In the genomic region with DNA sequence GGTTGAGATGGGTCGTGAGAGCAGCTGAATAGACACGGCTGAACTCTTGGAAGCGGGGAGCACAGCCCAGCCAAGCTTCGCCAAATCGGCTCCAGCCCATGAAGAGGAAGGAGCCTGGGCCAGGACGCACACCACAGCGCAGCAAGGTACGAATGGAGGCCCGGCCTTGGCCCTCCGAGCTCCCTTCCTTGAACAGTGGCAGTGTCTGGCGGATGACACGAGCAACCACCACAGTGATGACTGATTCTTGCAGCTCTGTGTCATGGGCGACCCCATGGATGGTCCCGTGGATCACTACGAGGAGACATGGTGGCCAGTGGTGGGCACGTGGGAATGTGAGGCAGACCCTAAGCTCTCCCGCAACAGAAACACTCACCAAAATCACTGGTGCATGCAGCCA, we compare ENCODE assay signal across 11 mouse cellular contexts. TPM values are rescaled to one million over a fixed set of nuclear protein-coding genes. Genes with fewer than 3 reads are reported as not detected.
DNase-seq lines count a peak whose midpoint lies in the region; ATAC-seq and TF ChIP-seq lines count a peak whose summit lies in the region.
"Had no signal": no experiment of that assay in that cellular context is flagged by ENCODE, and none has a peak within 500 bp of the region (broad histone marks: within the 10 kb centered on the region; RNA-seq: fewer than 3 reads in every experiment).

No protein-coding gene starts in this region.

- H3K4me2 ChIP-seq in kidney, postnatal 0 days (ENCODE audit: low read length): peak overlapping the region; percentile 87
- H3K4me2 ChIP-seq in embryonic facial prominence, embryonic 15.5 days (replicated peaks): peak overlapping the region; percentile 89; the same call in 1 of the 2 replicates
- H3K4me2 ChIP-seq in hindbrain, postnatal 0 days (ENCODE audit: low read depth, low read length): peak overlapping the region; percentile 75
- H3K4me2 ChIP-seq in myocyte (ENCODE audit: low read depth): no peak overlapping the region

- no peak for ATAC-seq in kidney, postnatal 0 days (replicated peaks; ENCODE audit: low FRiP score, low read depth)
- no peak for ATAC-seq in embryonic facial prominence, embryonic 15.5 days (ENCODE audit: insufficient number of reproducible peaks, low FRiP score, low TSS enrichment, low read depth)
- no peak for ATAC-seq in hindbrain, postnatal 0 days

- TF ChIP-seq CTCF in kidney, postnatal 0 days (IDR thresholded peaks at IDR 0.05; ENCODE audit: low read depth): no peak
- TF ChIP-seq CTCF in hindbrain, postnatal 0 days (IDR thresholded peaks at IDR 0.05; ENCODE audit: low read depth): no peak

- H3K9ac ChIP-seq in kidney, postnatal 0 days (ENCODE audit: low read depth, low read length): no peak overlapping the region
- H3K9ac ChIP-seq in embryonic facial prominence, embryonic 15.5 days: no peak overlapping the region
- H3K9ac ChIP-seq in hindbrain, postnatal 0 days (replicated peaks; ENCODE audit: low read length): peak overlapping the region; percentile 28

- no peaks in the 10 kb centered on the region for H3K79me2 ChIP-seq in myocyte (ENCODE audit: control insufficient read depth, insufficient read depth)

- no peak for DNase-seq in kidney, postnatal 0 days (ENCODE audit: low spot score)
- DNase-seq in kidney, postnatal 4 days: no peak
- DNase-seq in hindbrain, postnatal 0 days (ENCODE audit: low spot score): no peak
- no peak for DNase-seq in gastrocnemius, postnatal 25 days
- no peak for DNase-seq in adrenal gland, postnatal 14 days
- DNase-seq in c-Kit-positive CD71-positive TER-119-positive erythroid progenitor cells, embryonic 14.5 days (ENCODE audit: low spot score): no peak
- DNase-seq: heart, postnatal 14 days; thymus, postnatal 36 days had no signal

- TF ChIP-seq POLR2A in myocyte (IDR thresholded peaks at IDR 0.05; ENCODE audit: insufficient read length, low read depth): no peak

- no peaks in the 10 kb centered on the region for H3K36me3 ChIP-seq in kidney, postnatal 0 days (ENCODE audit: insufficient read depth, low read length)
- H3K36me3 ChIP-seq in embryonic facial prominence, embryonic 15.5 days: 0 out of 2 replicates have a peak, but pooled peaks cover 3% of the 10 kb centered on the region
- H3K36me3 ChIP-seq in hindbrain, postnatal 0 days (ENCODE audit: insufficient read depth, low read length): no peaks in the 10 kb centered on the region
- H3K36me3 ChIP-seq in myocyte (ENCODE audit: control insufficient read depth, insufficient read depth): no peaks in the 10 kb centered on the region

- no peak overlapping the region for H3K4me3 ChIP-seq in kidney, postnatal 0 days (replicated peaks; ENCODE audit: low read depth, low read length)
- peak overlapping the region; percentile 66 for H3K4me3 ChIP-seq in embryonic facial prominence, embryonic 15.5 days (replicated peaks)
- peak overlapping the region; percentile 14; the same call in 1 of the 2 replicates for H3K4me3 ChIP-seq in hindbrain, postnatal 0 days (ENCODE audit: low read length)
- peak overlapping the region; percentile 47 for H3K4me3 ChIP-seq in myocyte

- H3K27ac ChIP-seq in kidney, postnatal 0 days: no peak overlapping the region
- H3K27ac ChIP-seq in embryonic facial prominence, embryonic 15.5 days (replicated peaks): no peak overlapping the region
- peak overlapping the region; percentile 94 for H3K27ac ChIP-seq in hindbrain, postnatal 0 days

- H3K4me1 ChIP-seq in kidney, postnatal 0 days (replicated peaks; ENCODE audit: insufficient read depth, low read length): peaks cover 37% of the 10 kb centered on the region
- H3K4me1 ChIP-seq in embryonic facial prominence, embryonic 15.5 days: peaks cover 47% of the 10 kb centered on the region
- peaks cover 19% of the 10 kb centered on the region; the same call in 1 of the 2 replicates for H3K4me1 ChIP-seq in hindbrain, postnatal 0 days (ENCODE audit: insufficient read depth, low read length)

- no peaks in the 10 kb centered on the region for H3K9me3 ChIP-seq in kidney, postnatal 0 days (replicated peaks; ENCODE audit: low read length)
- no peaks in the 10 kb centered on the region for H3K9me3 ChIP-seq in embryonic facial prominence, embryonic 15.5 days (replicated peaks)
- H3K9me3 ChIP-seq in hindbrain, postnatal 0 days (ENCODE audit: low read length): no peaks in the 10 kb centered on the region

- 85% methylated on average over 17 of the region's 17 CpGs for WGBS in kidney, postnatal 0 days
- WGBS in embryonic facial prominence, embryonic 15.5 days: 75% methylated on average over 17 of the region's 17 CpGs
- 37% methylated on average over 17 of the region's 17 CpGs for WGBS in hindbrain, postnatal 0 days

- H3K27me3 ChIP-seq in kidney, postnatal 0 days (ENCODE audit: insufficient read depth, low read length): no peaks in the 10 kb centered on the region
- no peaks in the 10 kb centered on the region for H3K27me3 ChIP-seq in embryonic facial prominence, embryonic 15.5 days
- H3K27me3 ChIP-seq in hindbrain, postnatal 0 days (ENCODE audit: insufficient read depth, low read length): no peaks in the 10 kb centered on the region
- no peaks in the 10 kb centered on the region for H3K27me3 ChIP-seq in myocyte (ENCODE audit: control insufficient read depth, insufficient read depth, insufficient read length)

- no peak overlapping the region for H3ac ChIP-seq in myocyte (ENCODE audit: control insufficient read depth, insufficient read length)

TF ChIP-seq in myocyte, 11 proteins besides CTCF, POLR2A, EP300 and RAD21:
- TF ChIP-seq TCF3 (IDR thresholded peaks at IDR 0.05; ENCODE audit: insufficient read length, low read depth) (no peak), TCF12 (IDR thresholded peaks at IDR 0.05; ENCODE audit: insufficient read depth, poor library complexity, severe bottlenecking) (no peak), E2F4 (IDR thresholded peaks at IDR 0.05; ENCODE audit: insufficient read depth) (no peak), POLR2AphosphoS2 (IDR thresholded peaks at IDR 0.05; ENCODE audit: insufficient read length, low read depth) (no peak), MYOG (IDR thresholded peaks at IDR 0.05; ENCODE audit: control insufficient read depth in 1 of 3, insufficient read depth in 1 of 3, insufficient read length in 2 of 3, low read depth in 2 of 3) (no peak), MAX (IDR thresholded peaks at IDR 0.05; ENCODE audit: low read depth) (no peak), SRF (IDR thresholded peaks at IDR 0.05; ENCODE audit: control insufficient read depth, insufficient read length, low read depth) (no peak), USF1 (IDR thresholded peaks at IDR 0.05; ENCODE audit: low read depth) (no peak), CEBPB (IDR thresholded peaks at IDR 0.05; ENCODE audit: insufficient read depth, poor library complexity, severe bottlenecking) (no peak), REST (IDR thresholded peaks at IDR 0.05; ENCODE audit: insufficient read depth, insufficient read length) (no peak), MYOD1 (IDR thresholded peaks at IDR 0.05; ENCODE audit: control insufficient read depth in 1 of 3, insufficient read length in 2 of 3, low read depth in 2 of 3) (no peak)

RNA-seq across cellular contexts. Expression of a gene that starts 0.5 kb away (rescaled TPM):
- polyA plus RNA-seq in kidney, postnatal 0 days (2015; fragmentation: Nextera tagmentation; extraction: Ambion mirVana): 0.82 TPM in 1 of 2 replicates, not detected in the other
- polyA plus RNA-seq in embryonic facial prominence, embryonic 15.5 days (2015; fragmentation: Nextera tagmentation; extraction: Ambion mirVana): not detected in 2 replicates
- 0.31 TPM in 1 of 2 replicates, not detected in the other for total RNA-seq in hindbrain, postnatal 0 days (2014; rRNA removed)
- 2.0 and 3.9 TPM in 2 replicates for polyA plus RNA-seq in hindbrain, postnatal 0 days (2015; fragmentation: Nextera tagmentation; extraction: Ambion mirVana)
- not detected for polyA plus RNA-seq in myocyte (2012; fragmentation: generic; extraction: Trizol)
- not detected for total RNA-seq in gastrocnemius, postnatal 25 days (2021)
- not detected in 2 replicates for total RNA-seq in adrenal gland, postnatal 14 days (2021)
- total RNA-seq: heart, postnatal 14 days had no signal

RNA-seq across cellular contexts. Expression of a gene that starts 1.9 kb away (rescaled TPM):
- 45.4 and 50.9 TPM in 2 replicates for polyA plus RNA-seq in kidney, postnatal 0 days (2015; fragmentation: Nextera tagmentation; extraction: Ambion mirVana)
- polyA plus RNA-seq in embryonic facial prominence, embryonic 15.5 days (2015; fragmentation: Nextera tagmentation; extraction: Ambion mirVana): 41.8 and 44.8 TPM in 2 replicates
- 500 and 557 TPM in 2 replicates for total RNA-seq in hindbrain, postnatal 0 days (2014; rRNA removed)
- 102 and 116 TPM in 2 replicates for polyA plus RNA-seq in hindbrain, postnatal 0 days (2015; fragmentation: Nextera tagmentation; extraction: Ambion mirVana)
- 44.4 TPM for polyA plus RNA-seq in myocyte (2012; fragmentation: generic; extraction: Trizol)
- 10 to 100 TPM; 48.4 to 72.2 TPM for total RNA-seq in gastrocnemius, postnatal 25 days (2021)
- 24.7 and 27.3 TPM in 2 replicates for total RNA-seq in adrenal gland, postnatal 14 days (2021)

RNA-seq across cellular contexts. Expression of a gene that starts 2.3 kb away (rescaled TPM):
- 112 and 117 TPM in 2 replicates for polyA plus RNA-seq in kidney, postnatal 0 days (2015; fragmentation: Nextera tagmentation; extraction: Ambion mirVana)
- 95.7 and 99.3 TPM in 2 replicates for polyA plus RNA-seq in embryonic facial prominence, embryonic 15.5 days (2015; fragmentation: Nextera tagmentation; extraction: Ambion mirVana)
- total RNA-seq in hindbrain, postnatal 0 days (2014; rRNA removed): 80.6 and 101 TPM in 2 replicates
- polyA plus RNA-seq in hindbrain, postnatal 0 days (2015; fragmentation: Nextera tagmentation; extraction: Ambion mirVana): 117 and 121 TPM in 2 replicates
- 61.0 TPM for polyA plus RNA-seq in myocyte (2012; fragmentation: generic; extraction: Trizol)
- 10 to 100 TPM; 35.0 to 38.5 TPM for total RNA-seq in gastrocnemius, postnatal 25 days (2021)
- total RNA-seq in adrenal gland, postnatal 14 days (2021): 55.4 and 60.2 TPM in 2 replicates

RNA-seq across cellular contexts. Expression of a gene that starts 8.6 kb away (rescaled TPM):
- 0.13 and 0.17 TPM in 2 replicates for polyA plus RNA-seq in kidney, postnatal 0 days (2015; fragmentation: Nextera tagmentation; extraction: Ambion mirVana)
- polyA plus RNA-seq in embryonic facial prominence, embryonic 15.5 days (2015; fragmentation: Nextera tagmentation; extraction: Ambion mirVana): 2.9 and 4.8 TPM in 2 replicates
- total RNA-seq in hindbrain, postnatal 0 days (2014; rRNA removed): 0.10 and 0.50 TPM in 2 replicates
- 1.0 and 1.2 TPM in 2 replicates for polyA plus RNA-seq in hindbrain, postnatal 0 days (2015; fragmentation: Nextera tagmentation; extraction: Ambion mirVana)
- 0.08 TPM for polyA plus RNA-seq in myocyte (2012; fragmentation: generic; extraction: Trizol)
- not detected for total RNA-seq in gastrocnemius, postnatal 25 days (2021)
- not detected in 2 replicates for total RNA-seq in adrenal gland, postnatal 14 days (2021)
- total RNA-seq: liver, adult 2 months had no signal

RNA-seq across cellular contexts. Expression of a gene that starts 9.5 kb away (rescaled TPM):
- polyA plus RNA-seq in kidney, postnatal 0 days (2015; fragmentation: Nextera tagmentation; extraction: Ambion mirVana): 79.9 and 80.0 TPM in 2 replicates
- 62.0 and 67.2 TPM in 2 replicates for polyA plus RNA-seq in embryonic facial prominence, embryonic 15.5 days (2015; fragmentation: Nextera tagmentation; extraction: Ambion mirVana)
- total RNA-seq in hindbrain, postnatal 0 days (2014; rRNA removed): 159 and 171 TPM in 2 replicates
- polyA plus RNA-seq in hindbrain, postnatal 0 days (2015; fragmentation: Nextera tagmentation; extraction: Ambion mirVana): 219 and 225 TPM in 2 replicates
- 29.8 TPM for polyA plus RNA-seq in myocyte (2012; fragmentation: generic; extraction: Trizol)
- total RNA-seq in gastrocnemius, postnatal 25 days (2021): 10 to 100 TPM in 1 of 2 experiments, 1 to 10 TPM in 1; 9.0 to 10.5 TPM
- total RNA-seq in adrenal gland, postnatal 14 days (2021): 21.8 and 27.2 TPM in 2 replicates
